Mouse (Mus musculus): ENCODE measurements around the gene Plekha7. TPM values are rescaled to one million over a fixed set of nuclear protein-coding genes. Genes with fewer than 3 reads are reported as not detected.

Gene Plekha7
- 9.5 and 10.3 TPM in 2 replicates for polyA plus RNA-seq (2014; fragmentation: Nextera tagmentation; extraction: Ambion mirVana)

DNA sequence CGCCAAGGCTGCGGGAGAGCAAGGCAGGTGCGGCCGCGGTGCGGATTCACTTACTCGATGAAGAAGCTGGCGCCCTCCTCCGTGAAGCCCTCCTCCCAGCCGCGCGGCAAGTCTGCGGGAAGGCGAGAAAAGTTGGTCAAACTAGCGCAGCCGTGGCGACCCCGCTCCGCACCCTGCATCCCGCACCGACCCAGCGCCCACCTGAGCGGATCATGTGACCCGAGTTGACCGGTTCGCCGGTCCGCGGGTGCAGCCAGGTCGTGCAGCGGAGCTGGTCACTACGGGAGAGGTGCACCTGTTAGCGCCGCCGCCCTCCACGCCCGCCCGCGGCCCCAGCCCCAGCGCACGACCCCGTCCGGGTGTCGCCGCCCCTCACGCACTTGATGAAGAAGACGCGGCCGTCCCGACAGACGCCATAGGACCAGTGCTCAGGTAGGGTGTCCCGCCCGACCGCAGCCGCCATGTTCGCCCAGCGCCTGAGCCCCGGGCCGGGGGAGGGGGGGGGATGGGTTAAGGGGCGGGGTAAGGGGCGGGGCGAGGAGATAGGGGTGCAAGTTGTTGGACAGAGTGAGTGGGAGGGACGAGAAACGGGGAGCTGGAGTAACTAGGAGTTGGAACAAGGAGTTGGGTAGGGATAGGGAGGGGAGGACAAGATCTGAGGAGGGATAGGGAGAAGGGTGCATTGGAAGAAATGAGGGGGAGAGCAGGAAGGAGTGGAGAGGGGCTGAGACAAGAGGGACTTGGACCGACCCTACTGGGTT is at the start of gene Plekha7:
Gene Plekha7 (minus strand): TSS at position 506 of the 761 bp plus-strand sequence.
- no peak for TF ChIP-seq CTCF (IDR thresholded peaks at IDR 0.05; ENCODE audit: low read depth)
- under 1% methylated on average over 64 of the region's 65 CpGs for WGBS
- peak; percentile 39 for DNase-seq
- Histone ChIP-seq H3K36me3 (ENCODE audit: insufficient read depth) (no peaks in the 10 kb centered on the region), H3K27me3 (ENCODE audit: insufficient read depth, low read length) (peaks cover 20% of the 10 kb centered on the region), H3K4me2 (peak within 1 kb of the TSS; percentile 98), H3K9ac (peak within 1 kb of the TSS; percentile 52), H3K4me3 (ENCODE audit: low read depth, low read length) (peak within 1 kb of the TSS; percentile 71), H3K9me3 (ENCODE audit: low read depth, low read length) (no peaks in the 10 kb centered on the region), H3K27ac (ENCODE audit: low read depth) (peak within 1 kb of the TSS; percentile 72), H3K4me1 (ENCODE audit: insufficient read depth) (0 out of 2 replicates have a peak, but pooled peaks cover 3% of the 10 kb centered on the region)
- peak; percentile 72 for ATAC-seq (ENCODE audit: insufficient read depth)

GRCm38 (mm10) chr7:116336226-116336625 is 28.1 kb upstream of the Plekha7 start:
- peak; percentile 65 for TF ChIP-seq CTCF (IDR thresholded peaks at IDR 0.05; ENCODE audit: low read depth)

GRCm38 (mm10) chr7:116335133-116335532 is 27.0 kb upstream of the Plekha7 start:
- 59% methylated on average over 6 of the region's 6 CpGs for WGBS
- peaks cover 11% of the 10 kb centered on the region; the same call in 1 of the 2 replicates for H3K4me1 ChIP-seq (ENCODE audit: insufficient read depth)
- TF ChIP-seq CTCF (IDR thresholded peaks at IDR 0.05; ENCODE audit: low read depth): no peak
- no peak overlapping the region; the same call in 1 of the 2 replicates for H3K9ac ChIP-seq
- no peaks in the 10 kb centered on the region for H3K27me3 ChIP-seq (ENCODE audit: insufficient read depth, low read length)
- DNase-seq (no peak), ATAC-seq (ENCODE audit: insufficient read depth) (no peak)
- no peaks in the 10 kb centered on the region for H3K9me3 ChIP-seq (ENCODE audit: low read depth, low read length)
- peak overlapping the region; percentile 89 for H3K4me3 ChIP-seq (ENCODE audit: low read depth, low read length)
- peak overlapping the region; percentile 73; the same call in 1 of the 2 replicates for H3K27ac ChIP-seq (ENCODE audit: low read depth)
- peaks cover 45% of the 10 kb centered on the region for H3K36me3 ChIP-seq (ENCODE audit: insufficient read depth)
- peak overlapping the region; percentile 82 for H3K4me2 ChIP-seq

More at GRCm38 (mm10) chr7:116336226-116336625, 28.1 kb upstream of the Plekha7 start:
- peaks cover 45% of the 10 kb centered on the region for H3K36me3 ChIP-seq (ENCODE audit: insufficient read depth)
- DNase-seq: peak; percentile 83
- H3K27ac ChIP-seq (ENCODE audit: low read depth): no peak overlapping the region
- H3K4me1 ChIP-seq (ENCODE audit: insufficient read depth): peaks cover 11% of the 10 kb centered on the region; the same call in 1 of the 2 replicates
- H3K9ac ChIP-seq: no peak overlapping the region
- H3K4me3 ChIP-seq (ENCODE audit: low read depth, low read length): no peak overlapping the region
- ATAC-seq (ENCODE audit: insufficient read depth): no peak
- H3K4me2 ChIP-seq: no peak overlapping the region
- H3K27me3 ChIP-seq (ENCODE audit: insufficient read depth, low read length): no peaks in the 10 kb centered on the region
- 18% methylated on average over 1 of the region's 1 CpGs for WGBS
- no peaks in the 10 kb centered on the region for H3K9me3 ChIP-seq (ENCODE audit: low read depth, low read length)

- H3K27ac ChIP-seq (ENCODE audit: low read depth): peak overlapping the region; percentile 73
- 12% methylated on average over 8 of the region's 8 CpGs for WGBS
- TF ChIP-seq CTCF (IDR thresholded peaks at IDR 0.05; ENCODE audit: low read depth): no peak
- H3K9ac ChIP-seq: peak overlapping the region; percentile 97
- H3K4me3 ChIP-seq (ENCODE audit: low read depth, low read length): peak overlapping the region; percentile 89
- peaks cover 11% of the 10 kb centered on the region; the same call in 1 of the 2 replicates for H3K4me1 ChIP-seq (ENCODE audit: insufficient read depth)
- ATAC-seq (ENCODE audit: insufficient read depth) (no peak), DNase-seq (peak; percentile 50)
- peak overlapping the region; percentile 82 for H3K4me2 ChIP-seq
- H3K27me3 ChIP-seq (ENCODE audit: insufficient read depth, low read length): no peaks in the 10 kb centered on the region
- H3K9me3 ChIP-seq (ENCODE audit: low read depth, low read length): no peaks in the 10 kb centered on the region
- H3K36me3 ChIP-seq (ENCODE audit: insufficient read depth): peaks cover 45% of the 10 kb centered on the region
These were observed 26.5 kb upstream of the Plekha7 start for GRCm38 (mm10) chr7:116334669-116335038.

DNA sequence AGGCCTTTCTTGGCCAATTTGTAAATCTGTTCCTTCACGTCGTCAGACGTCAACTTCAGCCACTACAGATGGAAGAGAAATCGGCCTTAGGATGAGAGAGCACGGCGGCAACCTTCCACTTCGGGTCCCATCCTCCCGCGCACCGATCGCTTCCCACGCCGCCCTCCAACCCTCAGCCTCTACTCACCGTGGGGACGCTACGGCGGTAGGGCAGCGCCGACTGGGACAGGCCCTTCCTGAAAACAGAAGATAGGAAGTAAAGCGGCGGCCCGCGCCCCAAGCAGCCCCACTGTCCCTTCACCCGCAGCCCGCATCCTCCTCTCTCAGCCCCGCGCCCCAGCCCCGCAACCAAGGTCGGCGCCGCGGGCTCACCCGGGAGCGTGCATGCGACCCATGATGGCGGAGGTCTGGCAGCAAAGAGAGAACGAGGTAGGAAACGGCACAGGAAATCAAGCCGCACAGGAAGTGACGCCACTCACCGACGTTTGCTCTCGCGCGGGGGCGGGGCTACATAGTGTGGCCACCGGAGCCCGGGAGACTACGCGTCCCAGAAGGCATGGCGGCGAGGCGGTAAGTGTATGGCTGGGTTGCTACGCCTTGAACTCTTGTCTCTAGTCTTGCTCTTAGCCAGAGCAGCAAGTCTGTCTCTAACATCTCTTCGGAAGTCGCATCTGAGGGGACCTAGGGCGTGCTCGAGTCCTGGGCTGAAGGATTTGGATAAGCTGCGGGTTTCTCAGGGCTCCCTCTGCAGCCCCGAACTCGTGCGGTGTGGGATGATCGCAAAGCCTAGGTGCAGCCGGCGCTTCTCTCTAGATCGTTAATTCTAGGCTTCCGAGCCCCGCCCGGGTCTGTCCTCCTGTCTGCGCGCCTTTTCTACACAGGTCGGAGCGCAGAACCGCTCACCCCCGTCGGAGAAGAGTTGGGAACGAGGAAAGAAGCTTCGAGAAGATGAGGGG is 25.8 kb upstream of the Plekha7 start, which contains the start of gene Rps13:
Gene Rps13 (minus strand): TSS at position 483 of the 956 bp plus-strand sequence.
- under 1% methylated on average over 78 of the region's 78 CpGs for WGBS

DNA sequence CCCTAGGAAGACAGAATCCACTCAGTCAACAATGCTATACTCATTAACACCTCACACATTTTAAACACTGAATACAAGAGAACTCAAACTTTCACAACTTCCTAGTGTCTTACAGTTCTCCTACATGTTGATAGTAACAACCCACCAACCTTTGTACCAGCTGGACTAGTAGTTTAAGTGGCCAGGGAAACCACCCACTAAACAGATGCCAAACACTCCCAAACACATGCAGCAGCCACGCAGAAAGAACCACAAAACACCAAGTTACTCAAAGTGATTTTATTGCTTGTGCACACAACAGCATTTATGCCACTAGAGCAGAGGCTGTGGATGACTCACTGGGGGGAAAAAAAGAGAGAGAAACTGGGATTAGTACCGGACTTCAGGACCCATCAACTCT is 23.1 kb upstream of the Plekha7 start:
- H3K36me3 ChIP-seq (ENCODE audit: insufficient read depth): peaks cover 37% of the 10 kb centered on the region
- 89% methylated on average over 2 of the region's 2 CpGs for WGBS
- no peak for TF ChIP-seq CTCF (IDR thresholded peaks at IDR 0.05; ENCODE audit: low read depth)
- H3K4me2 ChIP-seq: no peak overlapping the region
- H3K9me3 ChIP-seq (ENCODE audit: low read depth, low read length): no peaks in the 10 kb centered on the region
- H3K27ac ChIP-seq (ENCODE audit: low read depth): no peak overlapping the region
- no peaks in the 10 kb centered on the region for H3K27me3 ChIP-seq (ENCODE audit: insufficient read depth, low read length)
- no peak overlapping the region for H3K9ac ChIP-seq
- DNase-seq (no peak), ATAC-seq (ENCODE audit: insufficient read depth) (no peak)
- H3K4me3 ChIP-seq (ENCODE audit: low read depth, low read length): no peak overlapping the region
- H3K4me1 ChIP-seq (ENCODE audit: insufficient read depth): peaks cover 11% of the 10 kb centered on the region; the same call in 1 of the 2 replicates

More for the DNA sequence above, 25.8 kb upstream of the Plekha7 start, which contains the start of gene Rps13:
- 0 out of 2 replicates have a peak, but pooled peaks have one; percentile 2 for TF ChIP-seq CTCF (IDR thresholded peaks at IDR 0.05; ENCODE audit: low read depth)
- Histone ChIP-seq H3K9me3 (ENCODE audit: low read depth, low read length) (no peaks in the 10 kb centered on the region), H3K27ac (ENCODE audit: low read depth) (peak within 1 kb of the TSS; percentile 83), H3K4me2 (peak within 1 kb of the TSS; percentile 82), H3K9ac (peak within 1 kb of the TSS; percentile 97), H3K27me3 (ENCODE audit: insufficient read depth, low read length) (no peaks in the 10 kb centered on the region), H3K4me1 (ENCODE audit: insufficient read depth) (peaks cover 11% of the 10 kb centered on the region; the same call in 1 of the 2 replicates), H3K4me3 (ENCODE audit: low read depth, low read length) (peak within 1 kb of the TSS; percentile 89), H3K36me3 (ENCODE audit: insufficient read depth) (peaks cover 42% of the 10 kb centered on the region)
- DNase-seq (peak; percentile 99), ATAC-seq (ENCODE audit: insufficient read depth) (peak; percentile 99)

Measured in lung, embryonic 14.5 days (tissue).